Mouse (Mus musculus) kidney, adult 2 months (tissue): ENCODE results near the gene Ccdc22.

Experiments
- CTCF ChIP-seq: fragments of 200-500 bp; conservative IDR thresholded peaks from 2 replicates; pipeline ENCODE4 v1.5.1; 2011; ENCODE audit warnings: low read depth, mild to moderate bottlenecking, control low read depth, low read length, moderate library complexity, mixed read lengths; ENCODE audit not compliant: insufficient read depth, insufficient read length
- POLR2A ChIP-seq: fragments of 200-500 bp; IDR thresholded peaks from one replicate; pipeline ENCODE4 v1.6.1; 2011; ENCODE audit warnings: low read depth, low read length, control low read depth

DNA sequence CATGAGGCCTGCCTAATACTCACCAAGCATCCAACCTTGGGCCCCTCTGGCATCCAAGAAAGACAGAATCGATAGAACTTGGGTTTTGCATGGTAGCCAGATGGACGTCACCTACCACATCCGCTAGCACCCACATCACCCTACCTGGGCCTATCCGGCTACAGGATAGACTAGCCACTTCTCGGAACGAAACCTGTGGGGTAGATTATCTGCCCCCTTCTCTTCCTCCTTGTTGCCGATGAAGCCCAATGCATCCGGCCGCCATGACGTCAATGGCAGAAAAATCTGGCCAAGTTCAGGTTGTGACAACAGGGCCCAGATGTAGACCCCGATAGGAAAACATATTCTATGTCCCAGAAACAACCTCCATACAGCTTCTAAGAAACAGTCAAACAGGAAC lies 21.4 kb downstream of the Ccdc22 start:
- TF ChIP-seq POLR2A, result no peak
- no peak for TF ChIP-seq CTCF
